Mouse (Mus musculus) heart, postnatal 0 days (tissue): Measurements from ENCODE around the gene Slc22a12.

Source experiments
- CTCF ChIP-seq: IDR thresholded peaks from 2 replicates; pipeline ENCODE4 v1.5.1; 2016; ENCODE audit warnings: antibody characterized with exemption, control low read depth, low read depth
- EP300 ChIP-seq: IDR thresholded peaks from 2 replicates; pipeline ENCODE4 v1.6.1; 2016; ENCODE audit warnings: antibody characterized with exemption, low read depth

- TF ChIP-seq EP300 (no peak), CTCF (no peak)
These were observed 9.3 kb downstream of the Slc22a12 start for GRCm38 (mm10) chr19:6533290-6534117.
